Mouse (Mus musculus) bone marrow, adult 2 months (tissue): ENCODE results near the gene Tet3.

Source experiments
- CTCF ChIP-seq: fragments of 200-500 bp; IDR thresholded peaks from 2 replicates; pipeline ENCODE4 v1.5.1; 2011; ENCODE audit warnings: low read length, control low read depth; ENCODE audit not compliant: control insufficient read depth, insufficient read depth
- POLR2A ChIP-seq: fragments of 200-500 bp; IDR thresholded peaks from 2 replicates; pipeline ENCODE4 v1.6.1; 2011; ENCODE audit warnings: low read depth, mild to moderate bottlenecking, control low read depth, low read length, borderline replicate concordance; ENCODE audit not compliant: control insufficient read depth

- no peak for TF ChIP-seq CTCF
- no peak for TF ChIP-seq POLR2A
Observed at GRCm38 (mm10) chr6:83347916-83348315, 111.0 kb downstream of the Tet3 start.
